Mouse (Mus musculus): ENCODE data around the gene Icmt. TPM values are rescaled to one million over a fixed set of nuclear protein-coding genes. Genes with fewer than 3 reads are reported as not detected.

Gene Icmt
- polyA plus RNA-seq, 1 experiment from 2014 or later: 13.2 TPM

DNA sequence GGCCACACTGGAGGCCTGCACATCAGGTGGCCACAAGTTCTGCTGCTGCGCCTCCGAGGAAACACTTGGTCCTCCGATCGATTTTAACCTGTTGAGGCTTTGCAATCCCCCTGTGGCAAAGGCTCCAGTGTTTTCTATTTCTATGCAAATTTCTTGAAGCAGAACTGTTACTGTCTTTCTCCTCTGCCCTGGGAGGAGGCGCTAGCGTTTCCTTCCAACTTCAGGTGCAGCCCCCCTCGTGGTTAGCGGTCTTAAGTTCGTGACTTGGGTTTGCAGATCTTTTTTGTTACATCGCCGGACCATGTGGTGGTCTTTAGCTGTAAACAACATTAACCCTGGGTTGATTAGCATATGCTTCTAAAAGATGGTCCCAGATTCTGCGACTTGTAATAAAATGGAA, 36.6 kb downstream of the Icmt start:
- WGBS: 92% methylated on average over 12 of the region's 12 CpGs
- Histone ChIP-seq H3K27ac (ENCODE audit: low read depth, low read length) (no peak overlapping the region), H3K4me1 (ENCODE audit: control insufficient read depth, insufficient read depth, low read length) (no peaks in the 10 kb centered on the region), H3K36me3 (ENCODE audit: control insufficient read depth, insufficient read depth, low read length) (peaks cover 72% of the 10 kb centered on the region), H3K4me2 (ENCODE audit: low read length) (no peak overlapping the region), H3K27me3 (replicated peaks; ENCODE audit: control insufficient read depth, insufficient read depth, low read length) (no peaks in the 10 kb centered on the region), H3K9ac (ENCODE audit: low read length) (no peak overlapping the region), H3K4me3 (ENCODE audit: low read depth, low read length) (no peak overlapping the region), H3K9me3 (replicated peaks; ENCODE audit: control insufficient read depth, low read length) (no peaks in the 10 kb centered on the region)
- ATAC-seq (no peak), DNase-seq (ENCODE audit: low spot score) (no peak)

DNA sequence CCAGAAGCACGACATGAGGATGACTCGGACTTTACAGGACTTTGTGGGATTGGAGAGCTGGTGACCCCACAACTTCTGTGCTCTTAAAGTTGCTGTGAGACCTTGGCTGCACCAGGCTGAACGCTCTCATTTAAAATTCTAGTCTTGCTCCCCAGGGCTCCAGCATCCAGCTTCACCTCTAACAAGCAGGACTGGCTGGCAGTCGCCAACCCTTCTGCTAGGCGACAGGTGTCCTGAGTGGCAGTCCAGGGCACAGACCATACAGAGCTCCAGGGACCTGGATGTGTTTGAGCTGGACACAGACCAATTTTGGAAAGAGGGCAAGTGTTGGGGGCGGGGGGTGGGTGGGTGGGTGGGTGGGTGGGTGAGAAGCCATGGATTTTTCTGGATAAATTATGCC, 40.7 kb downstream of the Icmt start:
- Histone ChIP-seq H3K4me3 (ENCODE audit: low read depth, low read length) (no peak overlapping the region), H3K4me2 (ENCODE audit: low read length) (no peak overlapping the region), H3K36me3 (ENCODE audit: control insufficient read depth, insufficient read depth, low read length) (peaks cover 30% of the 10 kb centered on the region), H3K9ac (ENCODE audit: low read length) (no peak overlapping the region), H3K27ac (ENCODE audit: low read depth, low read length) (no peak overlapping the region), H3K27me3 (replicated peaks; ENCODE audit: control insufficient read depth, insufficient read depth, low read length) (0 out of 2 replicates have a peak, but pooled peaks cover 5% of the 10 kb centered on the region), H3K4me1 (ENCODE audit: control insufficient read depth, insufficient read depth, low read length) (peaks cover 11% of the 10 kb centered on the region; the same call in 1 of the 2 replicates), H3K9me3 (replicated peaks; ENCODE audit: control insufficient read depth, low read length) (no peaks in the 10 kb centered on the region)
- WGBS: 24% methylated on average over 6 of the region's 6 CpGs
- no peak for DNase-seq (ENCODE audit: low spot score)
- no peak for ATAC-seq

DNA sequence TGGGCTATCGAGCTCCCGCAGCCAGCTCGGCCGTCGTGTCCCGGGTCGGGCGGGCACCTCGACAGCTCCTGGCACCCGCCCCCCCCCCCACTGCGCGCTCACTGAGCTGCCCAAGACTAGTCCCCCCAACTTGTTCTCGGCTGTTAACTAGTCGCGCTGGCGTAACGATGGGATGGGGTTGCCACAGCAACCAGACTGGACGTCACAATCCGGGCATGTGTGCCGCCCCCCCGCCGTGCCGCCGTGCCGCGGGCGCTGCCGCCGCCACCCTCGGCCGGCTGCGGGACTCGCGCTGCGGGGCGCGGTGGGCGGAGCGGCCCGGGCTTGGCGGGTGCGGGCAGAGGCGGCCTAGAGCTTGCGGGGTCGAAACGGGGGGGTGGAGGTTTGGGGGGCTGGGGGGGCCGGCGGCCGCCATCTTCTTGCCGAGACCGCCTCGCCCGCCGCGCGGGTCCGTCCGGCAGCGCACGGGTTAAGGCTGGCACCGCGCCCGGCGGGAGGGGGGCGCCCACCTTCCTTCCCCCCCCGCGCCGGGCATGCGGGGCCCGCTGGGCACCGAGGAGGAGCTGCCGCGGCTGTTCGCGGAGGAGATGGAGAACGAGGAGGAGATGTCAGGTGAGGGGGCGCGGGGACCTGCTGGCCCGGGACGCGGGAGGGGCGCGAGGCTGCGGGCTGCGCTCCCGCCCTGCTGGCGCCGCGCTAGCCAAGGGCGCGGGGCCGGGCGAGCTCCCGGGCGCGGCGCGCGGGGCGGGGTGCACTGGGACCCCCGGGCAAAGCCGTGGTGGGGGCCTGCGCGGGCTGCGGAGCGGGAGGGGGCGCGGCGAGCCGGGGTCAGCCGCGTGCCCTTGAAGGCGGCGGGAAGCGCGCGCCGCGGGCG, 41.6 kb downstream of the Icmt start, which contains the start of gene Chd5:
Chd5 (plus strand) TSS at position 233 of the 874 bp plus-strand sequence.
- Histone ChIP-seq H3K9me3 (replicated peaks; ENCODE audit: control insufficient read depth, low read length) (no peaks in the 10 kb centered on the region), H3K27me3 (replicated peaks; ENCODE audit: control insufficient read depth, insufficient read depth, low read length) (0 out of 2 replicates have a peak, but pooled peaks cover 5% of the 10 kb centered on the region), H3K4me2 (ENCODE audit: low read length) (peak within 1 kb of the TSS; percentile 100), H3K9ac (ENCODE audit: low read length) (peak within 1 kb of the TSS; percentile 83), H3K27ac (ENCODE audit: low read depth, low read length) (peak within 1 kb of the TSS; percentile 82), H3K4me1 (ENCODE audit: control insufficient read depth, insufficient read depth, low read length) (peaks cover 11% of the 10 kb centered on the region; the same call in 1 of the 2 replicates), H3K4me3 (ENCODE audit: low read depth, low read length) (peak within 1 kb of the TSS; percentile 71), H3K36me3 (ENCODE audit: control insufficient read depth, insufficient read depth, low read length) (peaks cover 21% of the 10 kb centered on the region)
- peak; percentile 65 for ATAC-seq
- WGBS: under 1% methylated on average over 38 of the region's 120 CpGs
- DNase-seq (ENCODE audit: low spot score): peak; percentile 50

DNA sequence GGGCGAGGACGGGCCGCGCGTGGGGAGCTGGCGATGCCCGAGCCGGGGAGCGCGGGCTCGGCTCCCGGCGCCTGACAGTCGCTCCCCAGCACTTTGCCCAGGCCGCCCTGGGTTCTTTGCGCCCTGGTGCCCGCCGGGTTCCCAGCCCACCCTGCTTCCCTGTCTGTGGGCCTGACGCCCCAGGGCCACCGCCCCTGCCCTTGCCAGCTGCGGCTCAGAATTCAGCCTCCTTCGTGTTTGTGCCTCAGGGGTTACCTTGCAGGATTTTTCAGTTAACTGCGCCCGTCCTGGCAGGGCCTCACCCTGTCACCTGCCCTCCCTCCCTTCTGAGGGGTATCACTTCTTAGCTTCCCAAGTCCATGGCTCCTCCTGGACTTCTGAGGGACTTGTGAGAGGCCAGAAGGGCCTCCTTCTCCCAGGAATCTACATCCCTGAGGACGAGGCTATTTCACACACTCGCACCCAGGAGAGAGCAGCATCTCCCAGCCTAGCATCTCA, 42.3 kb downstream of the Icmt start:
- peak; percentile 47 for ATAC-seq
- H3K9me3 ChIP-seq (replicated peaks; ENCODE audit: control insufficient read depth, low read length): no peaks in the 10 kb centered on the region
- peak overlapping the region; percentile 82 for H3K27ac ChIP-seq (ENCODE audit: low read depth, low read length)
- DNase-seq (ENCODE audit: low spot score): peak; percentile 21
- H3K36me3 ChIP-seq (ENCODE audit: control insufficient read depth, insufficient read depth, low read length): peaks cover 15% of the 10 kb centered on the region
- peak overlapping the region; percentile 71 for H3K4me3 ChIP-seq (ENCODE audit: low read depth, low read length)
- peaks cover 11% of the 10 kb centered on the region; the same call in 1 of the 2 replicates for H3K4me1 ChIP-seq (ENCODE audit: control insufficient read depth, insufficient read depth, low read length)
- 2% methylated on average over 12 of the region's 26 CpGs for WGBS
- 0 out of 2 replicates have a peak, but pooled peaks cover 5% of the 10 kb centered on the region for H3K27me3 ChIP-seq (replicated peaks; ENCODE audit: control insufficient read depth, insufficient read depth, low read length)
- peak overlapping the region; percentile 83 for H3K9ac ChIP-seq (ENCODE audit: low read length)
- peak overlapping the region; percentile 100 for H3K4me2 ChIP-seq (ENCODE audit: low read length)

- 0 out of 2 replicates have a peak, but pooled peaks cover 5% of the 10 kb centered on the region for H3K27me3 ChIP-seq (replicated peaks; ENCODE audit: control insufficient read depth, insufficient read depth, low read length)
- 37% methylated on average over 15 of the region's 15 CpGs for WGBS
Measured at GRCm38 (mm10) chr4:152340584-152341284, 43.7 kb downstream of the Icmt start.

DNA sequence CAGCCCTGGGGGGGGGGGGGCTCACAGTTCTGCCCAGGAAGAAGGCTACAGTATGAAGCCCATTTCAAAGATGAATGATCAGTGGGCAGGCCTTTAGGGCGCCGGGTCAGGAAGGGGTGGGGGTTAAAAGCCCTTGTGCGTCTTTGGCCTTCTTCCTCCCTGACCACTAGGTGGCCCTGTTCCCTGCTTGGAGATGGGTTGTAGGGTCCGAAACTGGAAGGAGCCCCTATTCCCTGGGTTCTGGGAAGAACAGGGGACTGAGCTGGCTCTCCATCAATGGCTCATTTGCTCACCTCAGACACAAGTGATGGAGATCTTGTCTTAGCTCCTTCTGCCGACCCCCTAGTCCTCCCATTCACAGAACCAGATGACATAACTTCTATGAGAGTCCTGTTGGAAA, 46.3 kb downstream of the Icmt start:
- ATAC-seq (no peak), DNase-seq (ENCODE audit: low spot score) (peak; percentile 55)
- 11% methylated on average over 5 of the region's 5 CpGs for WGBS
- no peak overlapping the region for H3K4me2 ChIP-seq (ENCODE audit: low read length)
- H3K9ac ChIP-seq (ENCODE audit: low read length): no peak overlapping the region
- no peaks in the 10 kb centered on the region for H3K36me3 ChIP-seq (ENCODE audit: control insufficient read depth, insufficient read depth, low read length)
- peaks cover 12% of the 10 kb centered on the region for H3K4me1 ChIP-seq (ENCODE audit: control insufficient read depth, insufficient read depth, low read length)
- 0 out of 2 replicates have a peak, but pooled peaks cover 5% of the 10 kb centered on the region for H3K27me3 ChIP-seq (replicated peaks; ENCODE audit: control insufficient read depth, insufficient read depth, low read length)
- H3K4me3 ChIP-seq (ENCODE audit: low read depth, low read length): no peak overlapping the region
- no peak overlapping the region for H3K27ac ChIP-seq (ENCODE audit: low read depth, low read length)
- no peaks in the 10 kb centered on the region for H3K9me3 ChIP-seq (replicated peaks; ENCODE audit: control insufficient read depth, low read length)

More at GRCm38 (mm10) chr4:152340584-152341284, 43.7 kb downstream of the Icmt start:
- H3K36me3 ChIP-seq (ENCODE audit: control insufficient read depth, insufficient read depth, low read length): peaks cover 2% of the 10 kb centered on the region; the same call in 1 of the 2 replicates
- H3K27ac ChIP-seq (ENCODE audit: low read depth, low read length): no peak overlapping the region
- H3K4me1 ChIP-seq (ENCODE audit: control insufficient read depth, insufficient read depth, low read length): peaks cover 11% of the 10 kb centered on the region; the same call in 1 of the 2 replicates
- no peak overlapping the region for H3K9ac ChIP-seq (ENCODE audit: low read length)
- H3K9me3 ChIP-seq (replicated peaks; ENCODE audit: control insufficient read depth, low read length): no peaks in the 10 kb centered on the region
- peak overlapping the region; percentile 100; the same call in 1 of the 2 replicates for H3K4me2 ChIP-seq (ENCODE audit: low read length)
- ATAC-seq: no peak
- DNase-seq (ENCODE audit: low spot score): no peak
- no peak overlapping the region for H3K4me3 ChIP-seq (ENCODE audit: low read depth, low read length)

DNA sequence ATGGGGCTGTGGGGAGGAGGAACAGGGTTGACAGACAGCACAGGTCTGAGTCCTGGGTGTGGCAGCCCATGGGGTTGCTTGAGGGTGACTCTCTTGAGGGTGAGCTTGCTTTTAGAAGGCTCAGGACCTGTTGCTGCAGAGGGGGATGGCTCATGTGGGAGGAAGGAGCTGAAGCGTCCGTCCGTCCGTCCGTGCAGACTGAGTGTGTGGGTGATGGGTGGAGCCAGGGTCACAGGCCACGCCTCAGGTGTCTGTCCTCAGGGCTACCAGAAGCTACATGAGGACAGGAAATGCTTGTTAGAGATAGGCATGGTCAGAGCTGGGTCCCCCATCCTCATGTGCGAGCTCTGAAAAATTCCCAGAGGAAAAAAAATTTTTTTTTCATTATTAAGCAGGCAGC, 47.6 kb downstream of the Icmt start:
- Histone ChIP-seq H3K4me3 (ENCODE audit: low read depth, low read length) (no peak overlapping the region), H3K9me3 (replicated peaks; ENCODE audit: control insufficient read depth, low read length) (no peaks in the 10 kb centered on the region), H3K4me2 (ENCODE audit: low read length) (no peak overlapping the region), H3K27me3 (replicated peaks; ENCODE audit: control insufficient read depth, insufficient read depth, low read length) (0 out of 2 replicates have a peak, but pooled peaks cover 3% of the 10 kb centered on the region), H3K4me1 (ENCODE audit: control insufficient read depth, insufficient read depth, low read length) (peaks cover 19% of the 10 kb centered on the region), H3K27ac (ENCODE audit: low read depth, low read length) (no peak overlapping the region), H3K36me3 (ENCODE audit: control insufficient read depth, insufficient read depth, low read length) (no peaks in the 10 kb centered on the region), H3K9ac (ENCODE audit: low read length) (no peak overlapping the region)
- DNase-seq (ENCODE audit: low spot score): no peak
- WGBS: 68% methylated on average over 7 of the region's 7 CpGs
- ATAC-seq: no peak

- no peak overlapping the region for H3K4me2 ChIP-seq (ENCODE audit: low read length)
- peaks cover 20% of the 10 kb centered on the region for H3K4me1 ChIP-seq (ENCODE audit: control insufficient read depth, insufficient read depth, low read length)
- no peak overlapping the region for H3K4me3 ChIP-seq (ENCODE audit: low read depth, low read length)
- no peak overlapping the region for H3K27ac ChIP-seq (ENCODE audit: low read depth, low read length)
- ATAC-seq: no peak
- H3K9ac ChIP-seq (ENCODE audit: low read length): no peak overlapping the region
- 0 out of 2 replicates have a peak, but pooled peaks cover 3% of the 10 kb centered on the region for H3K27me3 ChIP-seq (replicated peaks; ENCODE audit: control insufficient read depth, insufficient read depth, low read length)
- H3K36me3 ChIP-seq (ENCODE audit: control insufficient read depth, insufficient read depth, low read length): no peaks in the 10 kb centered on the region
- no peaks in the 10 kb centered on the region for H3K9me3 ChIP-seq (replicated peaks; ENCODE audit: control insufficient read depth, low read length)
- WGBS: 53% methylated on average over 7 of the region's 7 CpGs
- no peak for DNase-seq (ENCODE audit: low spot score)
Measured at GRCm38 (mm10) chr4:152345120-152345889, 48.3 kb downstream of the Icmt start.

Measured in forebrain, embryonic 14.5 days (tissue).